Mouse (Mus musculus) kidney, postnatal 4 days (tissue): Measurements from ENCODE around the gene Snapin.

ENCODE experiments used
- DNase-seq, 2 experiments: peaks; one replicate each; pipeline ENCODE4 v3.0.0; 2021; ENCODE audit warnings: mixed read lengths in 2 of 2

Gene Snapin

DNA sequence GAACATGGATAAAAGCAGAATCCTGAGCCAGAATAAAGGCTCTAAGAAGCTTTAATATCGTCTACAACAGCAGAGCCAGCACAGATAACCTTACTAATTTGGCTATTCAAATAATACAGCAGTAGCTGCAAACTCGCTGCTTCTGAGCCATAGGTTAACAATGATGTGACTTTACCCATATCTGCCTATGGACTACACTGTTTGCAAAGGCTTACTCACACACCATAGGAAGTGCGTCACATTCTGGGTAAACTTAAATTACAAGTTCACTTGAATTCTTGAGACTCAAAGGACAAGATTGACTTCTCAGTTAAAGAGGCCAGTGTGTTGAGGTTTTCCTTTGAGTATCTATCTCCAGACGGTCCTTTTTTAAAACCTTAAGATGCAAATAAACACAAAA is 12.6 kb upstream of the Snapin start:
- no peak for DNase-seq

DNA sequence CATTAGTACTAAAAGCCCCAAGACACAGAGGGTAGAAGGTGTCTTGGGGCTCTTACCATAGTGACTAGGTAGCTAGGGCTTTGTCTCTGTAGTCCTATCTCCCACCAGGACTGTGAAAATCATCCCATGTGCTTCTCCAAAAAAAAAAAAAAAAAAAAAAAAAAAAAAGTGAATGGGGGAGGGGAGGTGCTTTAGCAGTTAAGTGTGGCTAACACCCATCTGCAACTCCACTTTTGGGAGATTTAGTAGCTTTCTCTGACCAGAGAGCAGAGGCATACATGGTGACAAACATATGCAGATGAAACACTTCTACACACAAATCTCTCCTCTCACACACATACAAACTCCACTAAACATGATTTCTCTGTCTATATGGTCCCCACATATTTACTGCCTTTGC is 6.8 kb upstream of the Snapin start:
- DNase-seq, result no peak

DNA sequence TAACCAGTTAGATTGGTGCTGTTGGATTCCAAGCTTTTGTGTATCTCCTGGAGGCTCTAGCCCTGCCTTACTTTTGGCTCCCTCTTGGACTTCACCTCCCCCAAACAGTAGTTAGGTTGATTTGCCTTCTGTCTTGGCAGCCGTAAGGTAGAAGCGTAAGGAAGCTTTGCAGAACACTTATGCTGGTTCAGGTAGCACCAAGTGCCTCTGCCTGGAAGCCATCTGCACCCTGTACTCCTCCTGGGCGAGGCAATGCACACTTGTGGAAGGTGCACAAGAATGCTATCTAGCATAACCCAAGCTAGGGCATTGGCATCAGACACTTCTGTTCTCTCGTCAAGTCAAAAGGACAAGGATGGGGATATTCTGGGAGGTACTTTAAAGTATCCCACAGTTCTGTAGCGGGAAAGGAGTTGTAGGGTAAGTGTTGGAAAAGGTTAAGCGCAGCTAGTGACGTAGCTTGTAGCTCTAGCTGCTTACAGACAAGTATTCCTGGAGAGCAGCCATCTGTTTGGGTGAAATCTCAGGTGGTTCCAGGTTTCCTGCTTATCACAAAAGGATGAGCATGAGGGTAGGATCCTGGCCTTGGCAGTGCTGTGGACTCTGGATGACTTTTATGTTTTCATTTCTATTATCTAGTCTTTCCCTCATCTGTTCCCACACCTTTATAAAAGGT is 5.2 kb upstream of the Snapin start:
- no peak for DNase-seq

DNA sequence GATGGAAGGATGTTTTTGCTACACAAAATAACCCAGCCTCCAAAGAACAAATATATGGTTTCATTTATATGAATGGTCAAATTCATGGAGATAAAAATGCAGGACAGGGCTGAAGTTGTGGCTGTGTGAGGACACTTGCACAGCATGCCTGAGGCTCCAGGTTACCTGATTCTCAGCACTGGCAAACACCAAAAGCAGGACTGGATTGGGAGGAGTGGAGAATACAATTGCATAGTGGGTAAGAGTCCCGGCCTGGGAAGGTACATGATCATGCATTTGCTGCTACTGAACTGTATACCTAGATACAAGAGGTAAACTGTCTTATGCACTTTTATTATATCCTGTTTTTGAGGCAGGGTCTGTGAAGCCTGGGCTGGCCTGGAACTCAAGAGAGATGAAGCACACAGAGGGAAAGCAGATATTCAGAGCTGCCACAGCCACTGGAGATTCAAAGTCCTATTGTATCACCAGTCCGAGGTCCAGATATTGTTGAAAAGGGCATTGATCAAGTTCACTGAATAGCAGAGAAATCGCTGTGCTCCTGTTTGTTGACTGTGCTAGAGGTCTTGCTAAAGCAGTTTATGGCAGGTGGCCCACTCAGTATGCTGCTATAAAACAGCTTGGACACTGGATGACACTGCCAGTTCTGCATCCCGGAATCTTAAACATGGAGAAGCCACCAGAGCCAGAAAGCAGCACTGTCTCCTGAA is 3.2 kb upstream of the Snapin start:
- DNase-seq, result no peak

DNA sequence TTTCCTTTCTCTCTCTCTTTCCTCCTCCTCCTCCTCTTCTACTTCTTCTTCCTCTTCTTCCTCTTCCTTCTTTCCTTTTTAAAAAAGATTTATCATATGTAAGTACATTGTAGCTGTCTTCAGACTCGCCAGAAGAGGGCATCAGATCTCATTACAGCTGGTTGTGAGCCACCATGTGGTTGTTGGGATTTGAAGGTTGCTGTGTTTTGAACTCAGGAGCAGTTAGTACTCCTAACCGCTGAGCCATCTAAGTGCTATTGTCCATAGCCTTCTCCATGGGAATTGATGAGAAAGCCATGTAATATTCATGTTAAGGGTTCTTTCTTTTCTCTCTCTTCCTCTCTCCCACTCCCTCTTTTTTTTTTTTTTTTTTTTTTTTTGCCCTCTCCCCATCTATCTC is 517 bp upstream of the Snapin start:
- peak in 1 of 2 experiments; percentile 51 for DNase-seq

DNA sequence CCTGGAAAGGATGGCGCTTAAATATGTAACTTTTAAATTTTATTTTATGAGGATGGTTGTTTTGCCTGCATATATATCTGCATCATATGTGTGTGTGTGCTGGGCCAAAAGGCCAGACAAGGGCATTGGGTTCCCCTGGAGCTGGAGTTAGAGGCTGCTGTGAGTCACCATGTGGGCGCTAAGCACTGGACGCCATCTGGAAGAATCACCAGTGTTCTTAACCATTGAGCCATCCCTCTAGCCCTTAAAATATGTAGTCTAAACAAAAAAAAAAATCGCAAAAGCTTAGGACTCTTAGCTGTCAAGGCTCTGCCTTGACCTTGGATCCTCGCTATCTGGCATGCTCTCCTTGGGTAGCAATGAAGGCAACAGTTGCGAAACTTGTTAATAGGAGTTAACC is 2.3 kb downstream of the Snapin start:
- DNase-seq, result no peak

DNA sequence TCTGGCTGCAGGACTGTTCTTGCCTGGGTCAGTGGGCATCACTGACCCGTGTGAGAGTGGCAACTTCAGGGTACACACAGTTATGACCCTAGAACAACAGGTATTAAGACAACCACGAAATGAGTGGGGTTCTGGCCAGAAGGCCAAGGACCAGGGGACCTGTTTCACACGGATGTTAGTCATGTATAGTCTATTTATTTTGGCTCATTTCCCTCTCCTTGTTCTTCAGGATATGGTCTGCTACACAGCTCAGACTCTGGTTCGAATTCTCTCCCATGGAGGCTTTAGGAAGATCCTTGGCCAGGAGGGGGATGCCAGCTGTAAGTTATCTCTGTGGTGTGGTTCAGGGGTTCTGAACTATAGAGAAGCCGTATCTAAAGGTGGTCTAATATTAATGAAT is 3.8 kb downstream of the Snapin start:
- no peak for DNase-seq

DNA sequence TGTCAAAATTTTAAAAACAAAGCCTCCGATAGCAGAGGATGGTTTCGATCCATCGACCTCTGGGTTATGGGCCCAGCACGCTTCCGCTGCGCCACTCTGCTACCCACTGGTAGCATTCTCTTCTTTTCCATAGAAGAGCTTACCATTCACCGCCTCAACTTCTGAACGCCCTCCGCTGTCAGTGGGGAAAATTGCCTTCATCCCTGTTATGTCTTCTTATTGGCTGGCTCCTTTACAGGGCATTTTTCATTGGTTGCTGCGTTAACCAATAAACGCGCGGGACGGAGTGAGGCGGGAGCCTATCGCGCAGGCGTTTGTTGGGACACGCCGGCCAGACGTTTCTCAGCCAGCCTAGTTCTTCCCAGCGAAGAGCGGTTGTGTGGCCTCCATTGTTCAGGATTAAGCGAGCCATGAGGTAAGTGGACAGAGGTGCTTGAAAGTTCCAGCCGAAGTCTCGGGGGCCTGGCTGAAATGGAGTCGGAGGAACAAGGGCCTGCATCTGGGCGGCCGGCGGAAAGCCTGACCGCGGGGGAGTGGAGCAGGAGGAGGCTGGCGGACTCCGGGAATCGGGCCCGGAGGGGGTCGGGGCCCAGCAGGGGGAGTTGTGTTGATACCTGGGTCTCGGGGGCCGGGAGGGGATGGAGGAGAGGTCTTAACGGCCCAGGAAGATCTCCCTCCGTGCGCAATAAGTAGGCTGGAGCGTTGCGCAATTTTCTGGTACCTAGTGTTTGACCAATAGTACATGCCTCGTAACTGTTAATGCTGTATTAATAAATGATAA is 14.8 kb downstream of the Snapin start, which contains the start of gene Ilf2:
TSS of gene Ilf2 (plus strand) at position 296 of the 781 bp plus-strand sequence.
- DNase-seq, result peak; percentile 95 to 97

DNA sequence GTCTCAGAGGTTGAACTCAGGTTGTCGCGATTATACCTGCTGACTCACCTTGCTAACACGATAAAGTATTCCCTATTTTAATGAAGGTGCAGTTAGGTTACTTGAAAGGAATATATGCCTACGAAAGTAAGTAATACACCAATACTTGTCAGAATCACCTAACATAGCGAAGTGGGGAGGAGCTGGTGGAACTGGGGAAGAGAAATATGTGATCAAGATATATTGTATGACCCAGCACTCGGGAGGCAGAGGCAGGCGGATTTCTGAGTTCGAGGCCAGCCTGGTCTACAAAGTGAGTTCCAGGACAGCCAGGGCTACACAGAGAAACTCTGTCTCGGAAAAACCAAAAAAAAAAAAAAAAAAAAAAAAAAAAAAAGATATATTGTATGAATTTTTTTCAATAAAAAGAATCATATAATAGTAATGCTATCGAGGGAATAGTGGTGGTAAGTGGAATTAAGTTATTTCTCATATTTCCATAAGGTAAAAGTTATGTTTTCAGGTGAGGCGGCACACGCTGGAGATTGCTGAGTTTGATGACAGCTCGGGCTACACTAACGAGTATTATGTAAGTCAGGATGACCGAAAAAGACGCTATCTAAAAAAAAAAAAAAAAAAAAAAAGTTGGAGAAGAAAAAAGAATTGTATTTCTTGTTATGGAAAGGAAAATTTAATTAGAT is 15.5 kb downstream of the Snapin start:
- no peak for DNase-seq

DNA sequence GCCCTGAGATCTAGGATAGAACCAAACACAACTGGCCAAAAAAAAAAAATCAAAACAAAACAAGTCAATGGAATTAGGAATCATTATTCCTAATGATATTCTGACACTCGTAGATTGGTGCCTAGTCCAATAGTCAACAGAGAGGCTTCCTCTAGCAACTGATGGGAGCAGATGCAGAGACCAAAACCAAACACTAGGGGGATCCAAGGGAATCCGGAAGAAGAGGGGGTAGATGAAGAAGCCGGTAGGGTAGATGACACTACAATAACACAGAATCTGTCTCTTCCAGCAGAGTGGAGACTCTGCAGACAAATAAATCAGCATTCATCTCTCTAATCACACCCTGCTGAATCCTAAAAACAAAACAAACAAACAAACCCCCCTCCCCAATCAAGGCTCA is 18.6 kb downstream of the Snapin start:
- DNase-seq, result peak; percentile 52 to 68

DNA sequence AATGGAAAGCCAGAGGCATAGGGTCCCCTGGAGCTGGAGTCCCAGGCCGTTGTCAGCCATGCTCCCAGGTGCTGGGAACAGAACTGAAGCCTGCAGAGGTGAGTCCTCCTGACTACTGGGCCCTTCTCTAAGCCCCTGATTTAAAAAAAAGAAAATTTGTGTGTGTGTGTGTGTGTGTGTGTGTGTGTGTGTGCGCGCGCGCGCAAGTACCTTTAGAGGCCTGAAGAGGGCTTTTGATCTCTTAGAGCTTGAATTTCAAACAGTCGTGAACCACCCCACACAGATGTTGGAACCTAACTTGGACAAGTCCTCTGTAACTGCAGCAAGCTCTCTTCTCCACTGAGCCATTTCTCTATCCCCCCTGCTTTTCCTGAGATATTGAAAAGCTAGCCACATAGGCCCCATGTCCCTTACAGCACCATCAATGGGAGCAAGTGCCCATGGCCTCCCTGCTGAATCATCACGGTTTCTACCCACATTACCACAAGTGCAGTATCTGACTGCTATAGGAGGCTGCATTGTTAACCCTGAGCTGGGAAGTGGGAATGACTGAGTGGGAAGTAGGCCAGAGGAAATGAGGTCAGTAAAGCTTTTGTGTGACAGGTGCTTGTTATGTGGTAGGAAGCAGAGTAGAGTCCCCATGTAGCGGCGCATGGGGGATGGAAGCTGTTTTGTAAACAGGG is 23.1 kb downstream of the Snapin start:
- DNase-seq, result no peak

DNA sequence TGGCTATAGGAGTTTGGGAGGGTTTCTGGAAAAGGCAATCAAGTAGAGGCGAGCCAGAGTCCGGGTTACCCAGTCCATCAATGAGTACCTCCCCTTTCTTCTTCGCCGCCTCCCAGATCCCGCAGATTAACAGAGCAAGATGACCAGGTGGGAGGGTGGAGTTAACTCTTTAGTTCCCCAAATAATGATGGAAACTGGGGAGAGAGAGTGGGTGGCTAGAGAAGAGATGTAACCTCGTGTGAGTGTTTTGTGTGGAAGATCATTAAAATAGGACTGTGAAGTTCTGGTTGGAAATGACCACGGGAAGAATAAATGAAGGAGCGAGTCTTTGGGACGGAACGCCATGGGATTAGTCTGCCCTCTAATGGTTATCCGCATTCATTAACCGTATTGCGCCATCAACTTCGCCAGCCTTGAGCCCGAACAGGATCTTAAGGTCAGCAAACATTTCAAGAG is 24.5 kb downstream of the Snapin start:
- peak; percentile 60 to 77 for DNase-seq

DNA sequence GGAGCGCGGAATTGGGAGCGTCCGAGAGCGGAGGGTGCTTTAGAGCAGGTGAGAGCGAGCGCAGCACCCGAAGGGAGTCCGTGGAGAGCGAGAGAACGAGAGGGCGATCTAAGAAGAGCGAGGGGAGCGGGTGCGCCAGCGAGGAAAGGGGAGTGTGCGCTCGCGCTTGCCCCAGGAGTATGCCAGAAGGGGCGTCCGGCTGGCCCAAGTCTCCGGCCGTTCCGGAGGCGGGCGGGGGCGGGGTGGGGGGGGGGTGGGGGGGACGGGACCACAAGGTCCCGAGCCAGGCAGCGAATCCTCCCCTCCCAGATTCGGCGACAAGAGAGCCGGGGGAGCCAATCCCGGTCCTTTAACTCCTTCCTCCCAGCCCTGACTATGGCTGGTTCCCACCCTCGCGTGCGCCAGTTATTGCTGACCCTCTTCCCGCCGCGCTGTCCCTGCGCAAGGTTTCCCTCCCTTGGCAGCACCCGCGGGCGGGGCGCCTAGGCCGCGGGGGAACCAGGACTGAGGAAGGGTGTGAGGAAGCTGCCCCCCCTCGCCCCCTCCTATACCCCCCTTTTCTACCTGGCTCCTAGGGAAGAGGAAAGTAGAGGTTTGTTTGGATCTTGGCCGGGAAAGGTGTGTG is 25.0 kb downstream of the Snapin start, which contains the start of gene Npr1:
TSS of gene Npr1 (minus strand) at position 181 of the 625 bp plus-strand sequence.
- DNase-seq, result peak; percentile 71 to 81

DNA sequence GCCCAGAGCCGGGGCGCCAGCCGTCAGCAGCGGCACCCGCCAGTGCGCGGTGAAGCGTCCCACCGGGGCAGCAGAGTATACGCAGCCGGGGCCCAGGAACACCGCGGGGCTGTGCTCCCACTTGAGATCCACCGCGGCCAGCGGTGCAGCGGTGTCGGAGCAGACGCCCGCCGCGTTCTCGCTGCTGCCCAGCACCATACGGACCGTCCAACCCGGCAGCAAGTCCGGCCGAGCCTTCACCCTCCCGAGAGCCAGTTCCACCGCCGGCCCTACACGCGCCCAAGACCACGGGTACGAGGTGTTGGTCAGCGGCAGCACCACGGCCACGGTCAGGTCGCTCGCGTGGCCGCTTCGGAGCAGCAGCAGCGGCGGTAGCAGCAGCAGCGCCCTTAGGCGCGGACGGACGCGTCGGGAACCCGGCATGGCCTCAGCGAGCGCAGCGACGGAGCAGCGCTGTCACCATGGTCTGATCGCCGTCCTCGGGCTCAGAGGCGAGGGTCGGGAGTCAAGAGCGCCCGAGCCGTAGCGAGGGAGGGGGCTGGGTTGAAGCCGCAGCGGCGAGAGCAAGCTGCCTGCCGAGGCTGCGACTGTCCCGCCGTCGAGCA is 25.6 kb downstream of the Snapin start:
- peak; percentile 57 to 69 for DNase-seq

DNA sequence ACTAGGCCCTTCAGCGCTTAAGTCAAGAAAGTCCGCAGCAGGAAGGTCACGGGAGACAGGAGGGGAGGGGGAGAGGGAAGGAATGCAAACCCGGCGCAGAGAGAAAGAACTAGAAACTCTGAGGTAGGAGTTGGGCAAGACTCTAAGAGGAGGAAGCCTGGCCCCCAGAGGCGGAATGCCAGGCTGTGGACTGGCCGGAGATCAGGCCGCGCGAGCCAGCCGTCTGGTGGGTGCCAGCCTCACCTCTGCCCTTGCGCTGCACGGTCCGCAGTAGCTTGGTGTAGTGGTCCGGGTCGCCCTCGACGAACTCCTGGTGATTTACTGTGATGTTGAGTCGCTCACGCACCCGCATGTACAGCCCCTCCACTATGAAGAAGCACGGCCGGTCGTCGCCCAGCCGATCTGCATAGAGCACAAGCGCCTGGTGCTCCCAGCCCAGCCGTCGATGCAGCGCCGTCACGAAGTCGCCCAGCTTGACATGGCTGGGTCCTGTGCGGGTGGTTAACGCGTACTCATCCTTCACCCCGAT is 26.2 kb downstream of the Snapin start:
- DNase-seq, result peak; percentile 53 to 65

DNA sequence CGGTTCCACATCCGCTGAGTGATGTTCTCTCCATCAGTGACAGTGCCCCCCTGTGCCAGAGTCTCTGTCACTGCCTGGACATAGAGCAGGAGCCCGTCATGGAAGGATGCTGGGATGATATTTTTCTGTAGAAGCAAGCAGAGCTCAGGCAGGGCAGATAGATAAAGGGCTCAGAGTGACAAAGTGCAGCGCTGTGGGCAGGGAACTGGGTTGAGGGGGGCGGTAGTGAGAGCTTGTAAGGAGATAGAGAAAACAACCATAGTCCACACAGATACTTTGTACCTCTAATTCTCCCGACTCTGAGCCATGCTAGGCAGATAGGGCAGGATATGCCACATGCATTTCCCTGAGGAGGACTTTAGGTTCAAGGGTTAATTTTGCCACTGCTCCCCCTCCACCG is 28.3 kb downstream of the Snapin start:
- peak in 1 of 2 experiments; percentile 28 for DNase-seq

DNA sequence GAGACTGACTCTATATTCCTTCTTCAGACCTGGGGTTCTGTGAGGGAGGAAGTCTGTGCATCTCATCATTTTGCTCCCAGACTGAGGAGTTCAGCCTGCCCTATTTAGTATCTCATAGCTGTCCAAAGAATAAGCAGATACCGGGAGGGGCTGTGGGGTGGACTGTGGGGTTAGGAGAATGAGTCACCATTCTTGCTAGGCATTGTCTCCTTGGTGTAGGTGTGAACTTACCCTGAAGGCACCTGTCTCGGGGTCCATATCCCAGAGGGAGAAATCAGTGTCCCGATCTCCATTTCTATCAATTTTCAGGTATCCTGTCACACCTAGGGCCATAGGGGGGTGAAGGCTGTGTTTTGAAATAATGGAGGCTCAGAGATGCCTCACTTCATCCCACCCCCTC is 28.9 kb downstream of the Snapin start:
- DNase-seq, result no peak

DNA sequence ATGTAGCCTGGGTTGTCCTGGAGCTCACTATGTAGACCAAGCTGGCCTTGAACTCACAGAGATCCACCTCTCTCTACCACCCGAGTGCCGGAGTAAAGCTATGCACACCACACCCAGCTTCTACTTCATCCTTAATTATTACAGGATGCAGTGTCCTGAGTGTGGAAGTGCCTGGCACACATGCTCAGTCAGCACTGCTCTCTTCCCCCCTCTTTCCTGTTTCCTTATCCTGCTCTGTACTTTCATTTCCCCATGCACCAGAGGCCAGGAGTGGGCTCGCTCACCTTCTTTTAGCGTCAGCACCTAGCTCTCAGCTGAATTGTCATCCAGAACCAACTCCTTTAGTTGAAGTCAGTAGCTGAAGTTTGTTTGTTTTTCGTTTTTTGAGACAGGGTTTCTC is 30.5 kb downstream of the Snapin start:
- no peak for DNase-seq

DNA sequence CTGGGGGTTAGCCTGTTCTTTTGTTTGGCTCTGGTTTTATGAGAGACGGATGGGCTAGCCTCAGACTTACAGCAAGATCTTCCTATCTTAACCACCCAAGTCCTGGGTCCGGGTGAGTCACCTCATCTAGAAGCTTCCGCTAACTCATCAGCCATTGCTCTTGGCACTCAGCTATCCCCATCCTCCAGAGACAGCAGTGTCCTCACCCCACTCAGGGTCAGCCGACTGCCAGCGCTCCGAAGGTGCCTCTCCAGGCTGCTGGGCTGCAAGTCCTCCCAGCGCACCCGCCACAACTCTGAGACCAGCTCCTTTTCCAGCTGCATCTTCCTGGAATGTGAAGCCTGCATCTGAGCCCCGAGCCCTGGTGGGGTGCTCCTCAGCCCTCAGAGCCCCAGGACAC is 31.1 kb downstream of the Snapin start:
- no peak for DNase-seq

DNA sequence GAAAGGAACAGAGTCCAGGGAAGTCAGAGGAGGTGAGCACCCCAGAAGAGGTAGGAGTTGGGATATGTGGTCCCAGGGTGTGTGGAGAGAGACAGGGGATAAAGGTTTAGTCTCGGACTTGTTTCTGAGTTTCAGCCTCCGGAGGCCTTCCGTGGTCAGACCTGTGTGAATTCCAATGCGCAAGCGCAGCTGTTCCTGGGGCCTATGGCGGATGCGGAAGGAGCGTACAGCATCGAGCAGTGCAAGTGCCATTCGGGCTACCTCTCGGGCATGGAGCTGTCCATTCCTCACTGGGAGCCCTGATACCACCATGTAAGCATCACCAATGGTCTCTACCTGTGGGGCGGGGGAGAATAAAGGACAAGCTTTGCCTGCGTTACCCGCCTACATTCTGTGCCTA is 35.9 kb downstream of the Snapin start:
- no peak for DNase-seq
